Mouse (Mus musculus): ENCODE measurements around the gene Aldob. TPM values are rescaled to one million over a fixed set of nuclear protein-coding genes. Genes with fewer than 3 reads are reported as not detected.
"Not testable (repeated sequence)": the region's sequence is repeated elsewhere in the genome, so short reads cannot be mapped to it uniquely, and the experiment has no call there.

Gene Aldob
- polyA plus RNA-seq, 1 experiment from 2014 or later: 0.20 TPM

- WGBS: under 1% methylated on average over 17 of the region's 17 CpGs
- peaks cover 29% of the 10 kb centered on the region for H3K36me3 ChIP-seq
- H3K9ac ChIP-seq (replicated peaks): peak overlapping the region; percentile 78
- H3K27me3 ChIP-seq: no peaks in the 10 kb centered on the region
- peak overlapping the region; percentile 68 for H3K4me2 ChIP-seq (replicated peaks)
- no peaks in the 10 kb centered on the region for H3K9me3 ChIP-seq
- ATAC-seq: no peak
- H3K4me3 ChIP-seq (replicated peaks): peak overlapping the region; percentile 67
- H3K4me1 ChIP-seq (replicated peaks): peaks cover 32% of the 10 kb centered on the region
- H3K27ac ChIP-seq: 0 out of 2 replicates have a peak overlapping the region, but pooled peaks have one; percentile 11
Measured at GRCm38 (mm10) chr4:49521346-49521745, 28.0 kb downstream of the Aldob start.

- H3K27me3 ChIP-seq: no peaks in the 10 kb centered on the region
- WGBS: under 1% methylated on average over 41 of the region's 41 CpGs
- H3K9ac ChIP-seq (replicated peaks): peak within 1 kb of the TSS; percentile 78
- no peaks in the 10 kb centered on the region for H3K9me3 ChIP-seq
- H3K27ac ChIP-seq: peak within 1 kb of the TSS; percentile 48
- H3K4me2 ChIP-seq (replicated peaks): peak within 1 kb of the TSS; percentile 68
- ATAC-seq: peak; percentile 99
- peaks cover 24% of the 10 kb centered on the region for H3K36me3 ChIP-seq
- peaks cover 32% of the 10 kb centered on the region for H3K4me1 ChIP-seq (replicated peaks)
- peak within 1 kb of the TSS; percentile 67 for H3K4me3 ChIP-seq (replicated peaks)
Measured at GRCm38 (mm10) chr4:49520572-49521340, 28.6 kb downstream of the Aldob start, which contains the start of the genes Mrpl50 and Zfp189. Mrpl50 (minus strand) TSS chr4:49521093. Zfp189 (plus strand) TSS chr4:49521176.

- Histone ChIP-seq H3K36me3 (peaks cover 19% of the 10 kb centered on the region), H3K4me3 (replicated peaks) (peak overlapping the region; percentile 17; the same call in 1 of the 2 replicates)
- 85% methylated on average over 5 of the region's 5 CpGs for WGBS
Measured at GRCm38 (mm10) chr4:49519476-49519875, 29.9 kb downstream of the Aldob start.

GRCm38 (mm10) chr4:49514441-49514840 is 34.9 kb downstream of the Aldob start:
- Histone ChIP-seq H3K36me3 (peaks cover 26% of the 10 kb centered on the region), H3K27ac (no peak overlapping the region), H3K4me2 (replicated peaks) (no peak overlapping the region), H3K4me1 (replicated peaks) (peaks cover 9% of the 10 kb centered on the region), H3K27me3 (no peaks in the 10 kb centered on the region), H3K9ac (replicated peaks) (no peak overlapping the region), H3K9me3 (no peaks in the 10 kb centered on the region), H3K4me3 (replicated peaks) (no peak overlapping the region)
- no peak for ATAC-seq
- 96% methylated on average over 6 of the region's 6 CpGs for WGBS

More at GRCm38 (mm10) chr4:49519476-49519875, 29.9 kb downstream of the Aldob start:
- H3K9ac ChIP-seq (replicated peaks): no peak overlapping the region
- no peaks in the 10 kb centered on the region for H3K27me3 ChIP-seq
- ATAC-seq: no peak
- H3K27ac ChIP-seq: no peak overlapping the region
- no peaks in the 10 kb centered on the region for H3K9me3 ChIP-seq
- peaks cover 32% of the 10 kb centered on the region for H3K4me1 ChIP-seq (replicated peaks)
- peak overlapping the region; percentile 35 for H3K4me2 ChIP-seq (replicated peaks)

- H3K36me3 ChIP-seq: peaks cover 26% of the 10 kb centered on the region
- no peak overlapping the region for H3K4me3 ChIP-seq (replicated peaks)
- H3K27ac ChIP-seq: no peak overlapping the region
- no peak overlapping the region for H3K9ac ChIP-seq (replicated peaks)
- H3K9me3 ChIP-seq: no peaks in the 10 kb centered on the region
- no peak for ATAC-seq
- no peaks in the 10 kb centered on the region for H3K4me1 ChIP-seq (replicated peaks)
- WGBS: 95% methylated on average over 4 of the region's 4 CpGs
- H3K4me2 ChIP-seq (replicated peaks): no peak overlapping the region
- H3K27me3 ChIP-seq: no peaks in the 10 kb centered on the region
Measured at GRCm38 (mm10) chr4:49512636-49513035, 36.7 kb downstream of the Aldob start.

GRCm38 (mm10) chr4:49510236-49510835 is 39.0 kb downstream of the Aldob start:
- WGBS: 100% methylated on average over 1 of the region's 1 CpGs
- H3K4me3 ChIP-seq (replicated peaks); H3K4me2 ChIP-seq (replicated peaks); H3K4me1 ChIP-seq (replicated peaks); H3K27me3 ChIP-seq; H3K27ac ChIP-seq; H3K9ac ChIP-seq (replicated peaks); H3K9me3 ChIP-seq; ATAC-seq: not testable (repeated sequence)
- peaks cover 26% of the 10 kb centered on the region for H3K36me3 ChIP-seq

- Histone ChIP-seq H3K4me2 (replicated peaks) (no peak overlapping the region), H3K27ac (no peak overlapping the region), H3K4me3 (replicated peaks) (no peak overlapping the region), H3K9ac (replicated peaks) (no peak overlapping the region), H3K27me3 (no peaks in the 10 kb centered on the region), H3K4me1 (replicated peaks) (no peaks in the 10 kb centered on the region), H3K9me3 (no peaks in the 10 kb centered on the region), H3K36me3 (peaks cover 22% of the 10 kb centered on the region)
- WGBS: 95% methylated on average over 2 of the region's 2 CpGs
- no peak for ATAC-seq
Measured at GRCm38 (mm10) chr4:49509183-49509582, 40.2 kb downstream of the Aldob start.

- Histone ChIP-seq H3K9ac (replicated peaks) (no peak within 1 kb of the TSS), H3K27me3 (no peaks in the 10 kb centered on the region), H3K27ac (no peak within 1 kb of the TSS), H3K9me3 (no peaks in the 10 kb centered on the region), H3K4me2 (replicated peaks) (no peak within 1 kb of the TSS), H3K36me3 (no peaks in the 10 kb centered on the region), H3K4me3 (replicated peaks) (no peak within 1 kb of the TSS), H3K4me1 (replicated peaks) (no peaks in the 10 kb centered on the region)
- WGBS: 81% methylated on average over 3 of the region's 3 CpGs
- no peak for ATAC-seq
Measured at GRCm38 (mm10) chr4:49506386-49506785, 43.0 kb downstream of the Aldob start, which contains the start of gene Baat. Baat (minus strand) TSS chr4:49506557.

GRCm38 (mm10) chr4:49503563-49503962 is 45.8 kb downstream of the Aldob start:
- Histone ChIP-seq H3K4me3 (replicated peaks) (no peak overlapping the region), H3K27me3 (no peaks in the 10 kb centered on the region), H3K9ac (replicated peaks) (no peak overlapping the region), H3K4me1 (replicated peaks) (no peaks in the 10 kb centered on the region), H3K36me3 (no peaks in the 10 kb centered on the region), H3K4me2 (replicated peaks) (no peak overlapping the region), H3K9me3 (no peaks in the 10 kb centered on the region), H3K27ac (no peak overlapping the region)
- WGBS: 99% methylated on average over 1 of the region's 1 CpGs
- no peak for ATAC-seq

Other genes starting within 250 kb of the Aldob start
- not detected in 2 replicates for gene Acnat2, start 141.4 kb downstream of the Aldob start, polyA plus RNA-seq (2015; fragmentation: Nextera tagmentation; extraction: Ambion mirVana)
- not detected in 2 replicates for gene Acnat1, start 75.6 kb downstream of the Aldob start, polyA plus RNA-seq (2015; fragmentation: Nextera tagmentation; extraction: Ambion mirVana)
- 0.13 TPM in 1 of 2 replicates, not detected in the other for gene Baat, start 43.0 kb downstream of the Aldob start, polyA plus RNA-seq (2015; fragmentation: Nextera tagmentation; extraction: Ambion mirVana)
- 78.1 and 82.5 TPM in 2 replicates for gene Mrpl50, start 28.5 kb downstream of the Aldob start, polyA plus RNA-seq (2015; fragmentation: Nextera tagmentation; extraction: Ambion mirVana)
- gene Zfp189, start 28.4 kb downstream of the Aldob start, polyA plus RNA-seq (2015; fragmentation: Nextera tagmentation; extraction: Ambion mirVana): 15.1 and 15.2 TPM in 2 replicates
- 48.7 and 50.5 TPM in 2 replicates for gene Tmem246, start 48.3 kb upstream of the Aldob start, polyA plus RNA-seq (2015; fragmentation: Nextera tagmentation; extraction: Ambion mirVana)
- gene Rnf20, start 82.5 kb upstream of the Aldob start, polyA plus RNA-seq (2015; fragmentation: Nextera tagmentation; extraction: Ambion mirVana): 66.2 and 68.8 TPM in 2 replicates
- gene Ppp3r2, start 132.5 kb upstream of the Aldob start, polyA plus RNA-seq (2015; fragmentation: Nextera tagmentation; extraction: Ambion mirVana): 0.11 and 0.31 TPM in 2 replicates